11 mouse cellular contexts compared by ENCODE assay signal in genomic region chr7:44955628-44956027, GRCm38 (mm10). TPM values are rescaled to one million over a fixed set of nuclear protein-coding genes. Genes with fewer than 3 reads are reported as not detected.
A peak's percentile ranks its signal among the peaks of the same experiment; 100 is the strongest.
DNase-seq lines count a peak whose midpoint lies in the region; ATAC-seq and TF ChIP-seq lines count a peak whose summit lies in the region.
"Had no signal": no experiment of that assay in that cellular context is flagged by ENCODE, and none has a peak within 500 bp of the region (broad histone marks: within the 10 kb centered on the region; RNA-seq: fewer than 3 reads in every experiment).

No protein-coding gene starts in this region.

- no peaks in the 10 kb centered on the region for H3K9me3 ChIP-seq in kidney, postnatal 0 days (replicated peaks; ENCODE audit: low read length)
- H3K9me3 ChIP-seq: embryonic facial prominence, embryonic 13.5 days; midbrain, embryonic 13.5 days had no signal

- no peak overlapping the region for H3K9ac ChIP-seq in kidney, postnatal 0 days (ENCODE audit: low read depth, low read length)
- H3K9ac ChIP-seq: embryonic facial prominence, embryonic 13.5 days; hindbrain, embryonic 14.5 days had no signal

- peak; percentile 69 for TF ChIP-seq CTCF in kidney, postnatal 0 days (IDR thresholded peaks at IDR 0.05; ENCODE audit: low read depth)

- DNase-seq in kidney, postnatal 0 days (ENCODE audit: low spot score), result peak; percentile 58
- no peak for DNase-seq in kidney, postnatal 25 days
- DNase-seq in 3T3-L1 (ENCODE audit: low read depth, low spot score) (peak; percentile 44), 416B (ENCODE audit: low read depth) (peak; percentile 75)
- peak; percentile 61 for DNase-seq in brain, adult 2 months (ENCODE audit: low read depth, low spot score)
- DNase-seq in urinary bladder, postnatal 25 days (ENCODE audit: low spot score), result no peak
- no peak for DNase-seq in spleen, postnatal 4 days (ENCODE audit: low spot score in 2 of 2)
- DNase-seq: gastrocnemius, postnatal 25 days had no signal

- peaks cover 4% of the 10 kb centered on the region; the same call in 1 of the 2 replicates for H3K36me3 ChIP-seq in kidney, postnatal 0 days (ENCODE audit: insufficient read depth, low read length)

- H3K27ac ChIP-seq in kidney, postnatal 0 days, result no peak overlapping the region
- H3K27ac ChIP-seq: hindbrain, embryonic 14.5 days had no signal

- no peak for ATAC-seq in kidney, postnatal 0 days (replicated peaks; ENCODE audit: low FRiP score, low read depth)
- ATAC-seq: midbrain, embryonic 13.5 days had no signal

- no peaks in the 10 kb centered on the region for H3K27me3 ChIP-seq in kidney, postnatal 0 days (ENCODE audit: insufficient read depth, low read length)

- no peak overlapping the region for H3K4me2 ChIP-seq in kidney, postnatal 0 days (ENCODE audit: low read length)
- H3K4me2 ChIP-seq: embryonic facial prominence, embryonic 13.5 days; hindbrain, embryonic 14.5 days; midbrain, embryonic 13.5 days had no signal

- no peak overlapping the region for H3K4me3 ChIP-seq in kidney, postnatal 0 days (replicated peaks; ENCODE audit: low read depth, low read length)
- H3K4me3 ChIP-seq: embryonic facial prominence, embryonic 13.5 days; midbrain, embryonic 13.5 days had no signal

- 50% methylated on average over 5 of the region's 5 CpGs for WGBS in kidney, postnatal 0 days

- 0 out of 2 replicates have a peak, but pooled peaks cover 3% of the 10 kb centered on the region for H3K4me1 ChIP-seq in kidney, postnatal 0 days (replicated peaks; ENCODE audit: insufficient read depth, low read length)

RNA-seq across cellular contexts. Expression of gene Tsks, which starts 12.6 kb away (rescaled TPM):
- 0.13 and 0.14 TPM in 2 replicates for polyA plus RNA-seq in kidney, postnatal 0 days (2015; fragmentation: Nextera tagmentation; extraction: Ambion mirVana)

RNA-seq across cellular contexts. Expression of gene Cpt1c, which starts 19.0 kb away (rescaled TPM):
- polyA plus RNA-seq in kidney, postnatal 0 days (2015; fragmentation: Nextera tagmentation; extraction: Ambion mirVana), result 13.2 and 13.7 TPM in 2 replicates

RNA-seq across cellular contexts. Expression of gene Ap2a1, which starts 26.3 kb away (rescaled TPM):
- 55.8 and 55.9 TPM in 2 replicates for polyA plus RNA-seq in kidney, postnatal 0 days (2015; fragmentation: Nextera tagmentation; extraction: Ambion mirVana)

RNA-seq across cellular contexts. Expression of gene Prmt1, which starts 30.7 kb away (rescaled TPM):
- 414 and 449 TPM in 2 replicates for polyA plus RNA-seq in kidney, postnatal 0 days (2015; fragmentation: Nextera tagmentation; extraction: Ambion mirVana)

RNA-seq across cellular contexts. Expression of gene Irf3, which starts 41.8 kb away (rescaled TPM):
- polyA plus RNA-seq in kidney, postnatal 0 days (2015; fragmentation: Nextera tagmentation; extraction: Ambion mirVana), result 73.6 and 76.0 TPM in 2 replicates

Comparison
In these comparisons a context has a peak if more than half of its experiments do, and no peak if none do; other contexts are left out.
1. DNase-seq: peak in kidney, postnatal 0 days (single experiment), 3T3-L1 (single experiment), 416B (single experiment) and brain, adult 2 months (single experiment); none in kidney, postnatal 25 days (0 of 2), urinary bladder, postnatal 25 days (single experiment) and spleen, postnatal 4 days (0 of 2).